ENCODE assay signal across 13 mouse cellular contexts in genomic region chr1:186241112-186241511, GRCm38 (mm10).
DNase-seq lines count a peak whose midpoint lies in the region; ATAC-seq and TF ChIP-seq lines count a peak whose summit lies in the region.
"Had no signal": no experiment of that assay in that cellular context is flagged by ENCODE, and none has a peak within 500 bp of the region (broad histone marks: within the 10 kb centered on the region; RNA-seq: fewer than 3 reads in every experiment).

No protein-coding gene starts in this region.

- WGBS in intestine, postnatal 0 days = 92% methylated on average over 2 of the region's 2 CpGs
- 98% methylated on average over 2 of the region's 2 CpGs for WGBS in intestine, embryonic 15.5 days

- ATAC-seq in intestine, postnatal 0 days = no peak
- ATAC-seq in intestine, embryonic 15.5 days = no peak
- ATAC-seq: forebrain, embryonic 15.5 days; hindbrain, embryonic 16.5 days had no signal

- no peak overlapping the region for H3K4me2 ChIP-seq in intestine, postnatal 0 days (replicated peaks; ENCODE audit: low read depth)
- no peak overlapping the region for H3K4me2 ChIP-seq in intestine, embryonic 15.5 days (replicated peaks)
- H3K4me2 ChIP-seq: forebrain, embryonic 15.5 days; liver, embryonic 13.5 days; midbrain, embryonic 12.5 days; neural tube, embryonic 12.5 days had no signal

- H3K27ac ChIP-seq in intestine, postnatal 0 days (ENCODE audit: low read depth, low read length) = no peak overlapping the region
- no peak overlapping the region for H3K27ac ChIP-seq in intestine, embryonic 15.5 days
- H3K27ac ChIP-seq: forebrain, embryonic 15.5 days; liver, embryonic 13.5 days; midbrain, embryonic 12.5 days; neural tube, embryonic 12.5 days had no signal

- no peak overlapping the region for H3K9ac ChIP-seq in intestine, postnatal 0 days (ENCODE audit: low read depth, low read length)
- H3K9ac ChIP-seq in intestine, embryonic 15.5 days = no peak overlapping the region
- H3K9ac ChIP-seq: forebrain, embryonic 15.5 days; liver, embryonic 13.5 days; midbrain, embryonic 12.5 days; neural tube, embryonic 12.5 days had no signal

- intact Hi-C loops in gastrocnemius, postnatal 14 days (cut with DNase I; ENCODE audit: low total_unique reads) = no loop called here

- H3K4me3 ChIP-seq in intestine, postnatal 0 days (ENCODE audit: low read depth, low read length) = no peak overlapping the region
- H3K4me3 ChIP-seq in intestine, embryonic 15.5 days (replicated peaks) = no peak overlapping the region
- H3K4me3 ChIP-seq: forebrain, embryonic 15.5 days; liver, embryonic 13.5 days; midbrain, embryonic 12.5 days; neural tube, embryonic 12.5 days had no signal

- TF ChIP-seq CTCF in intestine, postnatal 0 days (IDR thresholded peaks at IDR 0.05; ENCODE audit: low read depth) = peak; percentile 51

- no peaks in the 10 kb centered on the region for H3K9me3 ChIP-seq in intestine, postnatal 0 days (ENCODE audit: control insufficient read depth)
- no peaks in the 10 kb centered on the region for H3K9me3 ChIP-seq in intestine, embryonic 15.5 days
- H3K9me3 ChIP-seq: forebrain, embryonic 15.5 days; liver, embryonic 13.5 days; midbrain, embryonic 12.5 days; neural tube, embryonic 12.5 days had no signal

- no peaks in the 10 kb centered on the region for H3K36me3 ChIP-seq in intestine, postnatal 0 days (ENCODE audit: control insufficient read depth, insufficient read depth)
- no peaks in the 10 kb centered on the region for H3K36me3 ChIP-seq in intestine, embryonic 15.5 days
- H3K36me3 ChIP-seq: forebrain, embryonic 15.5 days; liver, embryonic 13.5 days; midbrain, embryonic 12.5 days; neural tube, embryonic 12.5 days had no signal

- no peaks in the 10 kb centered on the region for H3K27me3 ChIP-seq in intestine, postnatal 0 days (replicated peaks; ENCODE audit: control insufficient read depth, insufficient read depth, low read length)
- H3K27me3 ChIP-seq in intestine, embryonic 15.5 days (replicated peaks) = no peaks in the 10 kb centered on the region
- H3K27me3 ChIP-seq: forebrain, embryonic 15.5 days; liver, embryonic 13.5 days; midbrain, embryonic 12.5 days; neural tube, embryonic 12.5 days had no signal

- peak; percentile 44 to 45 for DNase-seq in lung, adult 18-20 months
- DNase-seq in lung, postnatal 4 days = no peak
- peak; percentile 18 to 42 for DNase-seq in adrenal gland, postnatal 36 days
- DNase-seq in lung, postnatal 36 days = peak; percentile 75
- no peak for DNase-seq in gastrocnemius, postnatal 14 days
- DNase-seq: liver, embryonic 13.5 days; right cerebral cortex, postnatal 25 days had no signal

- no peaks in the 10 kb centered on the region for H3K4me1 ChIP-seq in intestine, postnatal 0 days (replicated peaks; ENCODE audit: control insufficient read depth, insufficient read depth, low read length)
- H3K4me1 ChIP-seq in intestine, embryonic 15.5 days (replicated peaks) = no peaks in the 10 kb centered on the region
- H3K4me1 ChIP-seq: forebrain, embryonic 15.5 days; liver, embryonic 13.5 days; midbrain, embryonic 12.5 days; neural tube, embryonic 12.5 days had no signal

Comparison
In these comparisons a context has a peak if more than half of its experiments do, and no peak if none do; other contexts are left out.
1. DNase-seq: peak in lung, adult 18-20 months (2 of 2), adrenal gland, postnatal 36 days (2 of 2) and lung, postnatal 36 days (single experiment); none in lung, postnatal 4 days (0 of 2) and gastrocnemius, postnatal 14 days (single experiment).